In the genomic region with DNA sequence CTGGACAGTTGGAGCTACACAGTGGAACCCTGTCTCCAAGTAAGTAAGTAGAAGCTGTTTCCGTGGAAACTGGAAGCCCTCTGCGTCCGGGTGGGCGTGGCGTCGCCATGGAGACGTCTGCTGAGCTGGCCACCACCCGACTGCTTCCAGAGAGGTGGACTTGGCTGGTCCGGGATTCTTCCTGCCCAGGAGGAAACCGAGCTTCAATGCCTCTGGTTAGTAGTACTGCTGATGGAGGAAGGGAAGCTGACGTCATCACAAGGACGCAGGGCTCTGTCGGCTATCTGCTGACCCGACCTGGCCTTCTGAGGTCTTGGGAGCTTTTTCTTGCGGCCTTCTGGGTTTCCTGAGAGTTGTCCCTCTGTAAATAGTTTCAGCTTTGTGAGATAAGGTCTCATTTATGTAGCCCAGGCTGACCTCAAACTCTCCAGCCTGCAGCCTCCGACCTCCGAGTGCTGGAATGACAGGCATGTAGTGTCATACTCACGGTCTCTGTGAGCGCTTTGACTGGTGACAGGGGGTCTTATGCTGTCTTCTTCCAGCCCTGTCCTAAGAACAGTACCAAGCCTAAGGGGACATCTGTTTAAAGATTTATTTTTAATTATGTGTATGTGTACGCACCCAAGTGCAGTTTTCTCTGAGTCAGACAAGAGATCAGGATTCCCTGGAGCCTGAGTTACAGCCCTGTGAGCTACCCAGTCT, we compare ENCODE assay signal across 9 mouse cellular contexts. TPM values are rescaled to one million over a fixed set of nuclear protein-coding genes. Genes with fewer than 3 reads are reported as not detected.
DNase-seq lines count a peak whose midpoint lies in the region; ATAC-seq lines count a peak whose summit lies in the region.
"Had no signal": no experiment of that assay in that cellular context is flagged by ENCODE, and none has a peak within 500 bp of the region (broad histone marks: within the 10 kb centered on the region; RNA-seq: fewer than 3 reads in every experiment).

No protein-coding gene starts in this region.

- no peak for ATAC-seq in activated CD4-positive, CD25-positive, alpha-beta regulatory T cell, adult 4 months

- DNase-seq in urinary bladder, postnatal 25 days (ENCODE audit: low spot score): peak; percentile 46
- DNase-seq in urinary bladder, postnatal 10 days (ENCODE audit: low spot score): no peak
- peak; percentile 74 for DNase-seq in forelimb bud, embryonic 11.5 days (ENCODE audit: low read depth, low spot score)
- DNase-seq in heart, postnatal 25 days (ENCODE audit: low spot score): peak; percentile 83
- peak; percentile 92 to 93 for DNase-seq in kidney, postnatal 36 days
- peak; percentile 78 for DNase-seq in lung, adult 18-20 months
- peak; percentile 87 for DNase-seq in retina, embryonic 14.5 days (ENCODE audit: low spot score)

- intact Hi-C loops in heart, postnatal 25 days (cut with DNase I): loop anchor here (2.0 kb wide), 1 partner anchor 13 kb away; no protein-coding TSS in a partner anchor

RNA-seq across cellular contexts. Expression of a gene that starts 3.4 kb away (rescaled TPM):
- 1 to 10 TPM; 6.9 to 7.9 TPM for total RNA-seq in heart, postnatal 25 days (2021)
- 1 to 10 TPM in 1 of 2 experiments, under 1 TPM in 1; 0.30 to 1.1 TPM for polyA plus RNA-seq in activated CD4-positive, CD25-positive, alpha-beta regulatory T cell, adult 4 months (2017; shearing (Covaris generic))

RNA-seq across cellular contexts. Expression of a gene that starts 4.4 kb away (rescaled TPM):
- not detected for total RNA-seq in heart, postnatal 25 days (2021)
- under 1 TPM in 1 of 2 experiments, not detected in 1; 0.43 TPM for polyA plus RNA-seq in activated CD4-positive, CD25-positive, alpha-beta regulatory T cell, adult 4 months (2017; shearing (Covaris generic))
- polyA plus RNA-seq: liver, embryonic 16.5 days had no signal

RNA-seq across cellular contexts. Expression of a gene that starts 25.6 kb away (rescaled TPM):
- total RNA-seq in heart, postnatal 25 days (2021): 10 to 100 TPM; 24.8 TPM
- polyA plus RNA-seq in activated CD4-positive, CD25-positive, alpha-beta regulatory T cell, adult 4 months (2017; shearing (Covaris generic)): 100 to 1,000 TPM; 129 to 149 TPM

RNA-seq across cellular contexts. Expression of a gene that starts 59.2 kb away (rescaled TPM):
- total RNA-seq in heart, postnatal 25 days (2021): 1 to 10 TPM; 1.7 to 2.0 TPM
- 1 to 10 TPM; 3.8 to 5.4 TPM for polyA plus RNA-seq in activated CD4-positive, CD25-positive, alpha-beta regulatory T cell, adult 4 months (2017; shearing (Covaris generic))
